Mouse (Mus musculus): ENCODE measurements around the gene Asb8. TPM values are rescaled to one million over a fixed set of nuclear protein-coding genes. Genes with fewer than 3 reads are reported as not detected.

Asb8 gene
- total RNA-seq, 2 experiments from 2014 or later, result 46.5 to 48.0 TPM

DNA sequence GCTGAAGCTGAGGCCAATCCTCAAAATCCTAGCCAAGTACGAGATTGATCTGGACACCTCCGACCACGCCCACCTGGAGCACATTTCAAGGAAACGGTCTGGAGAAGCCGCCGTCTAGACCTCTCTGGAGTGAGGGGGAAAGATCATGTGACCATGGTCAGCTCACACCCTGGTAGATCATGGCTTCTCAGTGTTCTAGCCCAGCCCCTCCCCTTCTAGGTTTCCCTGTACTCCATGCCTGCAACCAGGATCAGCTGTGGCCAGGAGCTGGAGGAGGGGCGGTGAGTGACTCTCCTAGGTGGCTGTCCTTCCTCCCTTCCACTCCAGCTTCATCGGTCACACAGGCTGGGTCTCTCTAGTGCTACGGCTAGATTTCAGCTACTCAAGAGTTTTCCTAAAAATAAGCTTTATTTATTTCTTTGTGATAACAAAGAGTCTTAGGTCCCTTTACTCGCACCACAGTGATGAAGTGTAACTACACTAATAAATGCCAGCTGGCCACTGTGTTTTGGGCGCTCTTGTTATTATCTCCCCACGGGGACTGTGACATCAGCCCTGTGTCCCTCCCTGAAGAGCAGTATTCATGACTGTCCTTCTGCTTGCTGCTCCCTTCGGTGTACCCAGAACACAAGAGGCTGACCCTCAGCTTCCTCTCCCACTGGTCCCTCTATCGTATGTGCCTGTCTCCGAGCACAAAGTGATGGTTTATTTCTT is 33.3 kb downstream of the Asb8 start:
- no peak for DNase-seq (ENCODE audit: low spot score in 2 of 2)
- intact Hi-C loops (cut with DNase I), result no loop called here

DNA sequence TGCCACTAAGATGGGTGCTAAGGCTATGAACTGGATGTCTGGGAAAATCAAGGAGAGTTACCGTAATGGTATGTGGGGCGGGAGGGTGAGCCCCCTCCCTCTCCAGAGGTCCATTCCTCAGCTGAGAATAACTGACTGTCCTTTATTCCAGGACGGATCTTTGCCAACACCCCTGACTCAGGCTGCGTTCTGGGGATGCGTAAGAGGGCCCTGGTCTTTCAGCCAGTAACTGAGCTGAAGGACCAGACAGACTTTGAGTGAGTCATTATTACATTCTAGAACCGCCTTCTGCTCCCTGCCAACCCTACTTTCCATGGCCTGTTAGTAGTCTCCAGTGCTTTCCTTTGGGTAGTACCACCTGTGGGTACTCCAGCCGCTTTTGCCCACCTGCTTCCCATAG is 34.0 kb downstream of the Asb8 start:
- intact Hi-C loops (cut with DNase I), result no loop called here
- no peak for DNase-seq (ENCODE audit: low spot score in 2 of 2)

DNA sequence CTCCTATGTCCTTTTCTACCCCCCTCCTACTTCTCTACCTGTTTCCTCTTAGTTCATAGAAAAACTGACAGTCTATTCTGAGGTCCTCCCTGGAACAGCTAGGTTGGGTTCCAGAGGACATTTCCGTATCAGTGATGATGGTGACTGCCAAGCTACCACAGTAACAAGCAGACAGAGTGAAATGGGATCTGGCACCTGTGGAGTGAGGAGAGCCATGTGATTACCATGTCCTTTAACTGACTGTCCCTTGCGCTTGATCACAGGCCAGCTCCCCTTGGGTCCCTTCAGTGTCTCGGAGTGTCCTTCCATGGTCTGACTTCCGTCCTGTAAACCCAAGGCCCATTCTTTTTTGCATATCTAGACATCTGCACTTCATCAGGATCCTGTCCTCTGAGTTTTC is 34.4 kb downstream of the Asb8 start:
- intact Hi-C loops (cut with DNase I), result no loop called here
- no peak for DNase-seq (ENCODE audit: low spot score in 2 of 2)

DNA sequence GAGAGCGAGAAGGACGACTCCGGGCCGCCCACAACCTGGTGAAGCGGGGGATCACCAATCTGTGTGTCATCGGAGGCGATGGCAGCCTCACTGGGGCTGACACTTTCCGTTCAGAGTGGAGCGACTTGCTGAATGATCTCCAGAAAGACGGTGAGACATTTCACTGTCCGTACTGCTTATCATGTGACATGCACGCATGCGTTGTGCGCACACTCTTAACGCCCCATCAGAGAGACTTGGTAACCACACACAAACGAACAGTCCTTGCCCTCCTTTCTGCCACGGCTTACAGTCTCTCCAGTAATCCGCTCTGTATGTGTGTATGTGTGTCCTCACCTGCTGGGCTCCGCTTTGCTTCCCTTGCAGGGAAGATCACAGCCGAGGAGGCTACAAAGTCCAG is 44.6 kb downstream of the Asb8 start:
- intact Hi-C loops (cut with DNase I), result no loop called here
- DNase-seq (ENCODE audit: low spot score in 2 of 2), result no peak

DNA sequence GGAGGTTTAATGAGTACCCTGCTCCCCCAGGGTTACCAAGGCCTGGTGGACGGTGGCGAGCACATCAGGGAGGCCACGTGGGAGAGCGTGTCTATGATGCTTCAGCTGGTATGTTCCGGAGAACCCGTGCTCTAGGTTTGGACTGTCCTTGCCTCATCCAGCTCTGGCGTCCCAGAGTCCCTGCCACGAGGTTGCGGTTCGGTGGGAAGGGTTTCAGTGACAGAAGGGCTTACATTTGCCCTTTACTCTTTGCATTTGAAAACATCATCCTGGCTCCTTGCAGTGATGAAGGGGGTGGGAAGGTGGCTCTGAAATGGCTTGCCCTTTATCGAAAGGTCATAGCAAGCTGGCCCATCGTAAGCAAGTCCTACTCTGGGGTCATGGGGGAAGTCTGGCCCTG is 46.1 kb downstream of the Asb8 start:
- no peak for DNase-seq (ENCODE audit: low spot score in 2 of 2)
- intact Hi-C loops (cut with DNase I), result no loop called here

DNA sequence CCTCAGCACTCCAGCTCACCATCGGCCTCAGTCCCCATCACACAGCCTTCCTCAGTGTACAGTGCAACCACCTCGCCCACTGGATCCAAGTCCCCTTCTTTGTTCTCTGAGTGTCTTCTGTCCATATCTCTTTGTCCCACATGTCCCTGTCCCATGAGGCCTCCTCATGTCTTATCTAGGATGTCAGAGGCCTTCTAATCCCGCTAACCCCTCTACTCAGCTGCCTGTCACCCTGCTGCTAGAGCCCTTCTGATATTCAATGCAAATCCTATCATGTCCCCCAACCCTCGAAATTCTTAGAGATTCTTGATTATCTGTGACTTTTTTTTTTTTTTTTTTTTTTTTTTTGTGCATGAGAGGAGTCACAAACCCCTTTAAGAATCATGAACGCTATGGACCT is 49.1 kb downstream of the Asb8 start:
- DNase-seq (ENCODE audit: low spot score in 2 of 2), result no peak
- intact Hi-C loops (cut with DNase I), result no loop called here

DNA sequence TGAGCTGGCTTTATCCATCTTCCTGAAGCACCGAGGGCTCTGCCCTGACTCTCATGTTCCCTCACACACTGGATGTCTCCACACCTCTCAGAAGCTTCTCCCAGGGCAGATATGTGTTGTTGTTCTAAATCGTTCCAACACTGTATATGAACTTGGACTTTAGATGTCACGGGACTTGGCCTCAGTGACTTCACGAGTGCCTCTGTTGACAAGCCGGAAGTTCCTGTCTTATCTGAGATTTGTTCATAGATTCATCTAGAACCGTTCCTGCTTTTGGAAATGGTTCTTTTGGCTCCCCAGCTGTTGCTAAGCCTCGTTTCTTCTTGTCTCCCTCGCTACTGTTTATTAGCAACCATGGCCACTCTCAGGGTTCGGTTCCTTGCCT is 49.7 kb downstream of the Asb8 start:
- no peak for DNase-seq (ENCODE audit: low spot score in 2 of 2)
- intact Hi-C loops (cut with DNase I), result no loop called here

DNA sequence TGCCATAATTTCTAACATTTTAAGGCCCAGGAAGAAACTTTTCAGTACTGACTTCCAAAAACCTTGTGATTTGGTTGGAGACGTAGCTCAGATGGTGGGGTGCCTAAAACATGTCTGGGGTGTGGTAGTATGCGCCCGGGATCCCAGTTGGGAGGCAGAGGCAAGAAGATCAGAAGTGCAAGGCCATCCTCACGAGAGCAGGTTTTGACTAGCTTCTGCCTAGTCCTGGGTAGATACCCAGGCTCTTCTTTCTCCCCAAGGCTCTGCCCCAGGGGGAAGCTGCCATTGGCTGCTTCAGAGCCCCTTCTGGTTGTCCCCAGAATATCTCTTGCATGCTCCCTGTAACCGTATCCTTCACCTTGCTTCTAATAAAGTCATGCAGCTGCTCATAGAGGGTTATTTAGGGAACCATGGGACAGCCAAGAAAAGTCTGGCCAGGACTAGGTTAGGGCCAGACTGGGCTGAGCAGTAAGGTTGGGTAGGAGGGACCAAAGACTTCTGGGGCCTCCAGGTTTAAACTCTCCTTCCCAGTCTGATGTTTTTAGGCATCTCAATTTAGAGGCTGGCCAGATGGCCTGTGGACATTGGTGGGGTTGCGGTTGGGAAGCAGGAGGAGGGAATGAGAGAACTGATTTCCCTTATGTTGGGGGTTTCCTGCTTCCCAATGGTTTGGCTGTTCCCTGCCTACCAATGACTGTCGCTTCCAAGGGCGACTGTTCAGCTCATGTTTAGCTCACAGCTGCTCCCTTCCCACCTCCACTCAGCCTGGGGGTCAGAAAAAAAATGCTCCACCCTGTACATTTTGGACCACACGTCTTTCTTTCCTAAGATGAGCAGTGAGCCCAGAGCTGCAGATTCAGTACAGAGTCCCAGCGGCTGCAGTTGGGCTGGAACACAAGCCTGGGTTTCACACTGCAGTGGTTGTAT is 50.3 kb downstream of the Asb8 start:
- intact Hi-C loops (cut with DNase I), result no loop called here
- no peak for DNase-seq (ENCODE audit: low spot score in 2 of 2)

DNA sequence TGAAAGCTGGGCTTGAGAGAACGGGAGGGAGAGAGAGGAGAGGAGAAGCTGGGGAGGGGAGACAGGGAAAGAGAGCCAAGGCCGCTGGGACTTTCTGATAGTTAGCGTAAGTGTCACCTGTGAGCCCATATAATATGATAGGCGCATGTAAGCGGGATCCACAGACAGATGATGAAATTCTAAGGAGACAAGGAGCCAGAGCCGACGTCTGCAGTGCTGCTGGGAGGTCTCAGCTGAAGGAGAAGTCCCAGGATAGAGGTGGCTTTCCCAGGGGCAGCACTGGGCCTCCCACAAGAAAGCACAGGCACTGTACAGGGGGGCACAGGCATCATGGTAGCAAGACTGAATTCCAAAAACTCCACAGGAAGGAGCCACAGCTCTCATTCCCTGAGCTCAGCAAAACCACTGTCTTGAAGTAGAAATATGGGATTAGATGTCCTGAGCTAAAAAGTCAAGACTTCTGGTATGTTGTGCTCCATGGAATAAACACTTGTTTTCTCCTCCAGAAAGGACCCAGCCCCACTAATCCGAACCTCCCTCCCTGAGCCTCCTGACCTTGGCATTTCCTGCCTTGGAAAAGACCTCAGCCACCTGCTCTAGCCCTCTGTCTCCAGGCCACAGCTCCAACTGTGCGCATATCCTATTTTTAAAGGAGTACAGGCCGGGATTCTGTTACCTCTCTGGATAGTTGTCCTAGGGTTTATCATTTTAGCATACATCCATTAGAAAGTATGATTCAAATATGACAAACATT is 51.1 kb downstream of the Asb8 start:
- DNase-seq (ENCODE audit: low spot score in 2 of 2), result no peak
- intact Hi-C loops (cut with DNase I), result no loop called here

DNA sequence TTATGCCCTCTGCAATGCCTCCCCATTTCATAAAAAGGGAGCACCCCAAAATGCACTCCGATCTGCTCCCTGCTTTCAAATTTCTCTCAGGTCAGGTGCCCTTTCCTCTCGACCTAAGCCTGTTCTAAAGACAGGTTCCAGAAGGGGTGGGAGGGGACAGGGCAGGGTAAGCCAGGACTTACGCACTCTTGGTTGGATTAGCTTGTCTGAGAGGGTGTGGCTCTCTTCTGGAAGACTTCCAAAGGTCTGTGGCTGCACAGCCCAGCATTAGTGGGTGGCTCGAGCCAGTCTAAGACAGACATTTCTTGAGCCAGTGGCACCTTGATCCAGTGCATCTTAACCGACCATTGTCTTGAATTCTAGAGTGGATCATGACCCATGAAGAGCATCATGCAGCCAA is 53.6 kb downstream of the Asb8 start:
- no peak for DNase-seq (ENCODE audit: low spot score in 2 of 2)
- intact Hi-C loops (cut with DNase I), result no loop called here

DNA sequence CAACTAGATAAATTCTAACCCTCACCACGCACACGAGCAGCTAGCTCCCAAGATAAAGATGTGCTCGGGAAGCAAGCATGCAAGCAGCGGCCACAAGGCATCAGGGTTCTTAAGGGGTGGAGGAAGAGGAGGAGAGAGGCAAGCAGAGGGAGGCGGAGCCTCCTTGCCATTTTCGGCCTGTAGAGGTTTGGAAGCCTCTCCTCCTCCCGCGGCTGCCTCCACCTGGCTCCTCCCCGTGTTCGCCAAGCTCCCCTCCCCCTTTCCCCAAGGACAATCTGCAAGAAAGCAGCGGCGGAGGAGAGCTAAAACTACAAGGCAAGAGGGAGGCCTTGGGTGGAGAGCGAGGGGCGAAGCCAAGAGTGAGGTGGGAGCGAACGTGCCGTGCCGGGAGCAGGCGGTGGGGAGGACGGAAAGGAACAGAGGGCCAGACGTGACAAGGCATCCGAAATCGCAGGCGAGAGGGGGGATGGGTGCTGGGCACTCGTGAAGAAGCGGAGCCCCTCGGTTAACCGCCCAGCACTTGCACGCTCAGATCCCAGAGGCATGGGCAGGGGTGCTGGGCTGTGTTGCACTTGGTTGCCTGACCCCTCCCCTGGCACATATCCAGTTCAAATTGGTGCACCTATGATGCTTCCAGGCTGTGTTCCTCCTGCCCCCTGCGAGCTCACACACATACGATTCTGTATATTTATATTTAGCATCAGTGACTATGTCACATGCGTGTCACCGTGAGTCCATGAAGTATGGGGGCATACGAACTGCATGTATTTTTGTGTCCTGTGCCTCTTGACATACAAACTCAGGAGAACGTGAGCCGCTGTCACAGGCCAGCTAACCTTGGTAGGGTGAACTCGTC is 56.9 kb downstream of the Asb8 start:
- intact Hi-C loops (cut with DNase I), result loop anchor here (2.0 kb wide), 2 partner anchors 16 to 34 kb away; partner anchors contain the start of genes Pfkm and Senp1
- peak; percentile 85 to 96 for DNase-seq (ENCODE audit: low spot score in 2 of 2)

DNA sequence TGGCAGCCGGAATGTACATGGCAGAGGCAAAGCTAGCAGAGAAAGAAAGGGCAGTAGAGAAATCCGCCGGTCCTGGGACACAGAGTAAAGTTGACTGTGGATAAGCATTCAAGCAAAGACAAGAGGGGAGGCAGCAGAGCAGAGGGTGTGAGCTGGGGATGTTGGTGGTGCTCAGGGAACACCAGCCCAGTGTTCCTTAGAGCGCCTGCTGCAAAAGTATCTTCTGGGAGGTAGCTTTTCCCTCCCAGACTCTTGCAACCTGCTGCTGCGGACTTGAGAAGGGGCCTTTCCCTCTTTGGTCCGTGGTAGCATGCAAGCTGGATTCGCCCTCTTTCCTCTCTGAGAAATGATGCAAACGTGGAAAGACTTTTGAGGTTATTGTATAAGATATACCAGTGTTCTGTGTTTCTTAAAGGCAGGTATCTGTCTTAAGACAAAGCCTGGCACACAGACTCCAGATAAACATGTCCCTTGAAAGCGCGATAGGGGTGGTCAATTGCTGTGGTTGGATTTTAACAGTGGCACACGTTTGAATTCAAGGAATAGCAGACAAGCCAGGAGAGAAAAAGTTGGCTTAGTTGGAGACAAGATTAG is 57.6 kb downstream of the Asb8 start:
- no peak for DNase-seq (ENCODE audit: low spot score in 2 of 2)
- intact Hi-C loops (cut with DNase I), result loop anchor here (2.0 kb wide), 2 partner anchors 15 to 35 kb away; partner anchors contain the start of genes Pfkm and Senp1

DNA sequence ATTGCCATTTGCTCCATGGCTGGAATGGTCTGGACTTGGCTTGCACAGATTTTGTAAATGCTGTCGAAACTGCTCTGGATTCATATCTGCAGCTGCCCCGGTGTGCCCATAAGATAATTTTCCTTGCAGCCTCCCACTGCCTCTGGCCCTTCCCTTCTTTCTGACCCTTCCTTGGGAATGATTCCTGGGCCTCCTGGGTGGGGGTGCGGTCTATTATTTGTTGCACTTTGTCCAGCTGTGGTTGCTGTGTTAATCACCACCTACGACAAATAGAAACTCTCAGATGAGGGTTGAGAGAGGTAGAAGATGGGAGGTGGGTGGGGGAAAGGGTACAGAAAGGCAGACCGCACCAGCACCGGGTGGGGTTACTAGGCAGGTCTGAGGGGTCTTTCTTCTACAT is 58.2 kb downstream of the Asb8 start:
- intact Hi-C loops (cut with DNase I), result no loop called here
- DNase-seq (ENCODE audit: low spot score in 2 of 2), result no peak

DNA sequence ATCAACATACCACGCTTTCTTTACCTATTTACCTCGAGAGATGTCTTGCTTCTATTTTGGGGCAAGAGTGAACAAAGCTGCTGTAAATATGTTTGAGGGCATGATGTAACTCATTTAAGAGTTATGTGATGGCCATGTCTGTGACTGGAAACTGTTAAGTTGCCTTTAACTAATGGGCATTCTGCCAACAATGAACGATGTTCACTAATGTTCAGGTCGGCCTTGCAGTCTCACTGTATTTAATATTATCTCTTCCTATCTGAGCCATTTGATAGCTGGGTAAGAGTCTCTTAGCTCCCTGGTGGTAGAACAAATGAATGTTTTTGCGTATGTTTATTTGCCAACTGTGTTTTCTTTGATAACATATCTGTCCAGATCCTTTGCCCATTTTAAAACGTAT is 58.9 kb downstream of the Asb8 start:
- intact Hi-C loops (cut with DNase I), result no loop called here

DNA sequence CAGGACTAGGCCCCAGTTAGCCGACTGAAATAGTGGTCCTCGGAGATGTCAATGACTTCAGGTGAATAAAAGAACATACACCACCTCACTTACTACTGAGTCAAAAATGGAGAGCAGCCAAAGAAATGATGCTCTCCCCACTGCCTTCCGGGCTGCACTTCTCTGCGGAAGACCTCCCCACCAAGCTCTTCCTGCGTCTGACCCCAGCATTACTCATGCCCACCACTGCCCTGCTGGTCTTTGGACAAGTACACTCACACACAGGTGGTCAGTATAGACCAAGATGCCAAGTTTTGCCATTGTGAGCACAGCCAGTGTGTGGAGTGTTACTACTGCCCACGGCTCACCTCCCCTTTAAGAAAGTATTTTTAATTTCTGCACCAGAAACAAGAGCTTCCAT is 63.0 kb downstream of the Asb8 start:
- intact Hi-C loops (cut with DNase I), result no loop called here
- DNase-seq (ENCODE audit: low spot score in 2 of 2), result peak in 1 of 2 experiments; percentile 50

More for the DNA sequence above, 58.9 kb downstream of the Asb8 start:
- no peak for DNase-seq (ENCODE audit: low spot score in 2 of 2)

DNA sequence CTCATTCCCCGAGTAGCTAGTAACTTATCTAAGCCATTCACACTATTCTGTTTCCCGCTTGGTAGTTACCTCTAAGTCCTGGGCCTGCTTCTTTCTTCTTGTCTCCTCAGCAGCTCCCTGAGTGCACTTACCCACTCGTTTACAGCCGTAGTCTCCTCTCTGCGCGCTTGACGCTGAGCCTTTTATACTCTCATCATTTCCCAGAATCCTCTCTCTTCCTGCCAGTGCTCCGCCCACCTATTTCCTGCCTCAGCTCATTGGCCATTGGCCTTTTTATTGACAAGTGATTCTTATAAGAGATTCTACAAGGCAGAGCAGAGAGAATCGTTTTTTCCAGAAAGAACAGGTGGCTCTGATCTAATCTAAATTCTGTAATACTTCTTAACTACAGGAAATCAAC is 66.9 kb downstream of the Asb8 start:
- intact Hi-C loops (cut with DNase I), result loop anchor here (10.0 kb wide), 2 partner anchors 196 to 406 kb away; partner anchors contain the start of gene Zfp641

DNA sequence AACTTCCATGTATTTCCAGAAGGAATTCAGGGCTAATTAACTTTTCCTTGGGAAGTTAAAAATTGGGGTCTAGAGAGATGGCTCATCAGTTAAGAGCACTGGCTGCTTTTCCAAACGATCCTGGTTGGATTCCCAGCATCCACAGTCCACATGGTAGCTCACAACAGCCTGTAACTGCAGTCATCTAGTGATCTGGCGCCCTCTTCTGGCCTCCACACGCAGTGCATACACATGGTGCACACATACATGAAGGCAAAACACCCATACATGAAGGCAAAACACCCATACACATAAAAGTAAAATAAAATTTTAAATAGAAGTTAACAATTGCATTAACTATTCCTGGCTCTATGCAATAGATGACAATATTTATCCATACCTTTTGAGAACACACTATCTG is 68.5 kb downstream of the Asb8 start:
- DNase-seq (ENCODE audit: low spot score in 2 of 2), result no peak
- intact Hi-C loops (cut with DNase I), result loop anchor here (10.0 kb wide), 2 partner anchors 198 to 408 kb away; partner anchors contain the start of gene Zfp641

More for the DNA sequence above, 66.9 kb downstream of the Asb8 start:
- no peak for DNase-seq (ENCODE audit: low spot score in 2 of 2)

DNA sequence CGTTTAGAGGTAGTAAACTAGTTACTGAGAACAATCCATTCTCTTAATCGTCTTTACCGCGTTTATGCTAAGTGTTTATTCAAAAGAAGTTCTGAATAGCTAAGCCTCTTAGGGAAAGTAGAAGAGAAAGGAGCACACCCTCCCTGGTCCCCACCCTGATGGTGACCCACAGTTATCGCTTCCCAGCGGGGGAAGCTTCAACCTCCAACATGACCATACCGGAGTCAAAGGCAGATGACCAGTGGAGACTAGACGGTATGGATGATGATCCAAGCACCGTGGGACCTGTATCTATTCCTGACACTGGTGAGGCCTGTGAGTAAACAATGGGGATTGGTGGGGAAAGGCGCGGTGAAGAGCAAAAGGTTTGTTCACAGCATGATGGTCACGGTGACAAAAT is 70.5 kb downstream of the Asb8 start:
- no peak for DNase-seq (ENCODE audit: low spot score in 2 of 2)
- intact Hi-C loops (cut with DNase I), result loop anchor here (5.0 to 10.0 kb wide), 3 partner anchors 72 to 410 kb away; partner anchors contain the start of genes Asb8, Ccdc184 and Zfp641

Data from left cerebral cortex, postnatal 25 days (tissue).